28 mouse cellular contexts compared by ENCODE assay signal in the genomic region with DNA sequence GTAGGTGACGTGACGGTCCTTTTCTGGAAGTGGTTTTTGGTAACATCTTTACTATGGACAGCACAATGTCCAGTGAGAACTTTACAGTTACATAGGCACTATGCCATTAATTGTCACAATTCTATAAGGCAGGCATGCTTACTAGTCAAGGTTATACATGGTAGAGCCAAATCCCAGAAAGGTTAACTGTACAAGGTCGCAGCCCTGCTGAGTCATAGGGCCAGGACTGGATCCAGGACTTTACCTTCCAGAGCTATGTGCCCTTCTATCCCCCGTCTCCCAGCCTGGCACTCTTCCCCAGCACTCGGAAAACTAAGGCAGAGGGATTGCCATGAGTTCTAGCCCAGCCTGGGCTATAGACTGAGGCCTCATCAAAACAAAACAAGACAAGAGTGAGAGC.
"Had no signal": no experiment of that assay in that cellular context is flagged by ENCODE, and none has a peak within 500 bp of the region (broad histone marks: within the 10 kb centered on the region; RNA-seq: fewer than 3 reads in every experiment).

No protein-coding gene starts in this region.

- H3K9me3 ChIP-seq: heart, embryonic 12.5 days; hindbrain, embryonic 10.5 days; hindbrain, embryonic 12.5 days; intestine, embryonic 15.5 days; kidney, embryonic 15.5 days; limb, embryonic 10.5 days; limb, embryonic 12.5 days; liver, embryonic 12.5 days had no signal

- H3K36me3 ChIP-seq: intestine, embryonic 15.5 days had no signal

- H3K27me3 ChIP-seq: heart, embryonic 12.5 days; hindbrain, embryonic 12.5 days; intestine, embryonic 15.5 days; kidney, embryonic 15.5 days; limb, embryonic 12.5 days; liver, embryonic 12.5 days had no signal

- H3K4me1 ChIP-seq: heart, embryonic 12.5 days; hindbrain, embryonic 10.5 days; hindbrain, embryonic 12.5 days; intestine, embryonic 15.5 days; kidney, embryonic 15.5 days; limb, embryonic 10.5 days; limb, embryonic 12.5 days had no signal

- DNase-seq: gastrocnemius, adult 2 months; gastrocnemius, postnatal 10 days; gastrocnemius, postnatal 25 days; heart, adult 2 months; heart, postnatal 10 days; heart, postnatal 4 days; kidney, adult 18-20 months; kidney, adult 9 months; kidney, postnatal 10 days; kidney, postnatal 25 days; kidney, postnatal 4 days; liver; lung, adult 2 months had no signal

- H3K4me2 ChIP-seq: heart, embryonic 12.5 days; hindbrain, embryonic 12.5 days; hindbrain, embryonic 14.5 days; intestine, embryonic 15.5 days; kidney, embryonic 15.5 days; limb, embryonic 12.5 days; liver, embryonic 12.5 days had no signal

- H3K27ac ChIP-seq: gastrocnemius, adult 2 months; heart, adult 2 months; hindbrain, embryonic 10.5 days; hindbrain, embryonic 12.5 days; hindbrain, embryonic 14.5 days; intestine, embryonic 15.5 days; kidney, embryonic 15.5 days; layer of hippocampus, adult 2 months; left cerebral cortex, adult 2 months; limb, embryonic 10.5 days; limb, embryonic 12.5 days; liver, embryonic 12.5 days; liver, embryonic 14.5 days had no signal

- ATAC-seq: hindbrain, embryonic 16.5 days; inflammation-experienced regulatory T-cells, adult 6 months; intestine, embryonic 15.5 days; intestine, postnatal 0 days; liver, embryonic 12.5 days had no signal

- H3K4me3 ChIP-seq: gastrocnemius, adult 2 months; heart, adult 2 months; heart, embryonic 12.5 days; hindbrain, embryonic 10.5 days; hindbrain, embryonic 12.5 days; intestine, embryonic 15.5 days; kidney, embryonic 15.5 days; layer of hippocampus, adult 2 months; left cerebral cortex, adult 2 months; limb, embryonic 10.5 days; limb, embryonic 12.5 days; liver, embryonic 12.5 days had no signal

- H3K9ac ChIP-seq: heart, embryonic 12.5 days; hindbrain, embryonic 12.5 days; hindbrain, embryonic 14.5 days; intestine, embryonic 15.5 days; kidney, embryonic 15.5 days; limb, embryonic 12.5 days; liver, embryonic 12.5 days; liver, embryonic 14.5 days had no signal
